In the genomic region with DNA sequence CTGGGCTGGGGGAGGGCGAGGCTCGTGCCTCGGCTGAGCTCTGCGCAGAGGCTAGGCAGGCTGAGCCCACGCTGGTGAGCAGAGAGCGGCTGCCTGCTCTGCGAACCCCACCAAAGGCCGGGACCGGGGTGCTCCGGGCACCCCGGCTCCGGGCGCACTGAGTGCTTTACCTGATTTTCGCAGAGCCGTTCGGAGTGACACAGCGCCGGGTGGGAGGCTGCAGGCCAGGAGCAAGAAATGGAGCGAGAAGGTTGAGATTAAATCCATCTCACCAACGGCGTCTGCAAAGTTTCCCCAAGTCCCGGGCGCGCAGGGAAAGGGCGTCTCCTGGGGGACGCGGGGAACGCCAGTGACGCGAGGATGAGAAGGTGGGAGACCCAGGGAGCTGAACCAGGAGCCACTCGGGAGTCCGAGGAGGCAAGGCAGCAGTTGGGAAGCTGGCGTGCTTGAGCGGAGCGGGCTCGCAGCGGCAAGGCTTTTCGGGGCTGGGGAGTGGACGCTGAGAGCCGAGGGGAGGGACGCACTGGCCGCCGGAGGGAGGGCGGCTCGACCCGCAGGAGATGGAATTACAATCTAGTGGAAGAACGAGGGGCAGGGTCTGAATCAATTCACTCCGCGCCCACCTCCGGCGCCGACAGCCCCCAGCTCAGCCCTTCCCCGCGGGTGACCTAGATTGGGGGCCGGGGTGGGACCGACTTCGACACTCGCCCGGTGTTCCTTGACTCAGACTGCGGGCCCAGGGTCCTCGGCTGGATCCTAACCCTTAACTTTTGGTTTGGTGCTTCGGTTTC, we compare ENCODE assay signal across 8 mouse cellular contexts. TPM values are rescaled to one million over a fixed set of nuclear protein-coding genes. Genes with fewer than 3 reads are reported as not detected.
DNase-seq lines count a peak whose midpoint lies in the region; ATAC-seq and TF ChIP-seq lines count a peak whose summit lies in the region.

Gene Egflam (minus strand): TSS at position 578 of the 791 bp plus-strand sequence.

- under 1% methylated on average over 61 of the region's 62 CpGs for WGBS in kidney, embryonic 14.5 days
- WGBS in kidney, postnatal 0 days, result under 1% methylated on average over 61 of the region's 62 CpGs
- under 1% methylated on average over 62 of the region's 62 CpGs for WGBS in midbrain, embryonic 11.5 days

- peak within 1 kb of the TSS; percentile 90 for H3K4me2 ChIP-seq in kidney, embryonic 14.5 days (replicated peaks; ENCODE audit: low read depth, low read length)
- peak within 1 kb of the TSS; percentile 93 for H3K4me2 ChIP-seq in kidney, postnatal 0 days (ENCODE audit: low read length)
- peak within 1 kb of the TSS; percentile 94 for H3K4me2 ChIP-seq in midbrain, embryonic 11.5 days

- peak; percentile 83 for ATAC-seq in kidney, embryonic 14.5 days (ENCODE audit: low FRiP score, low TSS enrichment)
- ATAC-seq in kidney, postnatal 0 days (replicated peaks; ENCODE audit: low FRiP score, low read depth), result peak; percentile 65
- ATAC-seq in midbrain, embryonic 11.5 days (ENCODE audit: low FRiP score), result peak; percentile 80

- peak within 1 kb of the TSS; percentile 76 for H3K4me3 ChIP-seq in kidney, embryonic 14.5 days (ENCODE audit: low read length)
- H3K4me3 ChIP-seq in kidney, postnatal 0 days (replicated peaks; ENCODE audit: low read depth, low read length), result peak within 1 kb of the TSS; percentile 71
- peak within 1 kb of the TSS; percentile 59 for H3K4me3 ChIP-seq in midbrain, embryonic 11.5 days (ENCODE audit: low read depth, low read length)

- peak within 1 kb of the TSS; percentile 68; the same call in 1 of the 2 replicates for H3K27ac ChIP-seq in kidney, embryonic 14.5 days (ENCODE audit: low read depth, low read length)
- H3K27ac ChIP-seq in kidney, postnatal 0 days, result peak within 1 kb of the TSS; percentile 76
- no peak within 1 kb of the TSS for H3K27ac ChIP-seq in midbrain, embryonic 11.5 days (ENCODE audit: low read depth, low read length)

- peak within 1 kb of the TSS; percentile 82 for H3K9ac ChIP-seq in kidney, embryonic 14.5 days (ENCODE audit: low read depth, low read length)
- peak within 1 kb of the TSS; percentile 66 for H3K9ac ChIP-seq in kidney, postnatal 0 days (ENCODE audit: low read depth, low read length)
- peak within 1 kb of the TSS; percentile 72 for H3K9ac ChIP-seq in midbrain, embryonic 11.5 days (ENCODE audit: low read length)

- peaks cover 11% of the 10 kb centered on the region for H3K4me1 ChIP-seq in kidney, embryonic 14.5 days (ENCODE audit: control insufficient read depth, insufficient read depth, low read length)
- 0 out of 2 replicates have a peak, but pooled peaks cover 6% of the 10 kb centered on the region for H3K4me1 ChIP-seq in kidney, postnatal 0 days (replicated peaks; ENCODE audit: insufficient read depth, low read length)
- peaks cover 4% of the 10 kb centered on the region for H3K4me1 ChIP-seq in midbrain, embryonic 11.5 days (ENCODE audit: control insufficient read depth, insufficient read depth, low read length)

- DNase-seq in kidney, adult 11 months, result no peak
- peak; percentile 4 to 14 for DNase-seq in adrenal gland, postnatal 4 days (ENCODE audit: low spot score in 2 of 2)
- DNase-seq in gastrocnemius, postnatal 14 days, result peak; percentile 29
- DNase-seq in kidney, postnatal 0 days (ENCODE audit: low spot score), result peak; percentile 77
- peak; percentile 96 for DNase-seq in midbrain, embryonic 11.5 days (ENCODE audit: low spot score, missing footprints)
- peak; percentile 64 for DNase-seq in testis, postnatal 10 days (ENCODE audit: low spot score)
- DNase-seq in spleen, postnatal 10 days (ENCODE audit: low spot score in 2 of 2), result no peak

- H3K9me3 ChIP-seq in kidney, embryonic 14.5 days (ENCODE audit: control insufficient read depth, low read length), result peaks cover 3% of the 10 kb centered on the region; the same call in 1 of the 2 replicates
- H3K9me3 ChIP-seq in kidney, postnatal 0 days (replicated peaks; ENCODE audit: low read length), result no peaks in the 10 kb centered on the region
- no peaks in the 10 kb centered on the region for H3K9me3 ChIP-seq in midbrain, embryonic 11.5 days (ENCODE audit: control insufficient read depth, low read length)

- intact Hi-C loops in gastrocnemius, postnatal 14 days (cut with DNase I; ENCODE audit: low total_unique reads), result no loop called here

- H3K27me3 ChIP-seq in kidney, embryonic 14.5 days (ENCODE audit: control insufficient read depth, insufficient read depth, low read length), result no peaks in the 10 kb centered on the region
- H3K27me3 ChIP-seq in kidney, postnatal 0 days (ENCODE audit: insufficient read depth, low read length), result no peaks in the 10 kb centered on the region
- H3K27me3 ChIP-seq in midbrain, embryonic 11.5 days (ENCODE audit: control insufficient read depth, insufficient read depth, low read length), result peaks cover 4% of the 10 kb centered on the region; the same call in 1 of the 2 replicates

- H3K36me3 ChIP-seq in kidney, embryonic 14.5 days (ENCODE audit: control insufficient read depth, insufficient read depth, low read length), result no peaks in the 10 kb centered on the region
- no peaks in the 10 kb centered on the region for H3K36me3 ChIP-seq in kidney, postnatal 0 days (ENCODE audit: insufficient read depth, low read length)
- H3K36me3 ChIP-seq in midbrain, embryonic 11.5 days (ENCODE audit: control insufficient read depth, insufficient read depth, low read length), result no peaks in the 10 kb centered on the region

- no peak for TF ChIP-seq CTCF in kidney, postnatal 0 days (IDR thresholded peaks at IDR 0.05; ENCODE audit: low read depth)

RNA-seq across cellular contexts. Expression of gene Egflam, which starts in this region (rescaled TPM):
- 7.7 and 15.3 TPM in 2 replicates for polyA plus RNA-seq in kidney, embryonic 14.5 days (2014; fragmentation: Nextera tagmentation; extraction: Ambion mirVana)
- 10 to 100 TPM; 10.3 to 14.4 TPM for total RNA-seq in adrenal gland, postnatal 4 days (2021)
- 10 to 100 TPM; 14.9 to 17.6 TPM for total RNA-seq in gastrocnemius, postnatal 14 days (2021)
- polyA plus RNA-seq in kidney, postnatal 0 days (2015; fragmentation: Nextera tagmentation; extraction: Ambion mirVana), result 14.3 and 15.0 TPM in 2 replicates
- polyA plus RNA-seq in midbrain, embryonic 11.5 days (2014; fragmentation: Nextera tagmentation; extraction: Ambion mirVana), result 9.7 and 10.3 TPM in 2 replicates

Comparison
In these comparisons a context has a peak if more than half of its experiments do, and no peak if none do; other contexts are left out.
1. DNase-seq: peak in adrenal gland, postnatal 4 days (2 of 2), gastrocnemius, postnatal 14 days (single experiment), kidney, postnatal 0 days (single experiment), midbrain, embryonic 11.5 days (single experiment) and testis, postnatal 10 days (single experiment); none in kidney, adult 11 months (single experiment) and spleen, postnatal 10 days (0 of 2).
2. Peak in every context shown above with its lines, with median percentiles within 50 percentile points of each other: ATAC-seq, H3K4me2 ChIP-seq, H3K4me3 ChIP-seq and H3K9ac ChIP-seq.